Mouse (Mus musculus) C2C12 (cell line): ENCODE data around the gene Gm37240.

Source experiments
- CEBPB ChIP-seq: IDR thresholded peaks from one replicate; pipeline ENCODE4 v1.6.1; 2011; ENCODE audit warnings: low read depth, mild to moderate bottlenecking, control low read depth, moderate library complexity
- CTCF ChIP-seq: IDR thresholded peaks from one replicate; pipeline ENCODE4 v1.5.1; 2011; ENCODE audit not compliant: control insufficient read depth, insufficient read depth, insufficient read length
- MAX ChIP-seq: IDR thresholded peaks from one replicate; pipeline ENCODE4 v1.6.1; 2011; ENCODE audit warnings: mild to moderate bottlenecking, control low read depth
- MYOD1 ChIP-seq: IDR thresholded peaks from one replicate; pipeline ENCODE4 v1.6.1; 2011; ENCODE audit warnings: low read depth; ENCODE audit not compliant: control insufficient read depth, insufficient read length
- USF1 ChIP-seq: IDR thresholded peaks from one replicate; pipeline ENCODE4 v1.6.1; 2011; ENCODE audit warnings: low read depth, mild to moderate bottlenecking, control low read depth, moderate library complexity

GRCm38 (mm10) chr3:84472955-84473354 lies 1414.4 kb downstream of the Gm37240 start:
- TF ChIP-seq CTCF (no peak), MAX (no peak), CEBPB (no peak), USF1 (no peak), MYOD1 (no peak)
